Mouse (Mus musculus): ENCODE measurements around the gene Nkx2-5.

DNA sequence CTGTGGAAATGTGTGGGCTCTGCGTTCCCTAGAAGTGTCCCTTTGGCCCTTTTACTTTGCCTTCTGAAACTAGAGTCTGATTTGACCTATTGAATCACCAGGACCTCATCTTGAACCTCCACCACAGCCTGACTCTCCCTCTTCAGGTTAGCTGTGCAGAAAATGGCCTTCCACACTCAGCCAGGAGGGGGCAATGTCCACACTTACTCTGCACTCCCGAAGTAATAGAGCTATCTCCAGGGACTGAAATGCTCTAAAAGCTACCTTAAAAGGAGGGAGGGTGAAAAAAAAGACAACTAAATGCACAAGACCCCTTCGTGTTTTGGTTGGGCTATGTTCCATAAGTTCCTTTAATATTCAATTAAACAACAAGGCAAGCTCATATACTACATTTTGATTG lies 50.1 kb downstream of the Nkx2-5 start:
- TF ChIP-seq CEBPB (IDR thresholded peaks at IDR 0.05; ENCODE audit: insufficient read depth, poor library complexity, severe bottlenecking) (no peak), MAX (IDR thresholded peaks at IDR 0.05; ENCODE audit: low read depth) (no peak)

Data from myocyte (in vitro differentiated cells).